Mouse (Mus musculus) heart, embryonic 13.5 days (tissue): ENCODE data around the gene Tagln2. TPM values are rescaled to one million over a fixed set of nuclear protein-coding genes. Genes with fewer than 3 reads are reported as not detected.

Experiments used
- ATAC-seq: fragments of 200-750 bp; cut with Nextera tagmentation; 2 replicates; pipeline ENCODE4 v1.8.0; 2017; ENCODE audit warnings: moderate TSS enrichment; ENCODE audit not compliant: insufficient number of reproducible peaks, low FRiP score, low TSS enrichment; ENCODE audit errors: extremely low read depth
- H3K27ac ChIP-seq: fragments of 300-500 bp; sonication (generic); replicated peaks from 2 replicates; pipeline ENCODE4 v1.5.1; 2015; ENCODE audit warnings: moderate library complexity, mild to moderate bottlenecking, inconsistent platforms
- H3K27me3 ChIP-seq: fragments of 300-500 bp; sonication (generic); replicated peaks from 2 replicates; pipeline ENCODE4 v1.6.1; 2015; ENCODE audit warnings: mild to moderate bottlenecking, inconsistent platforms
- H3K36me3 ChIP-seq: fragments of 300-500 bp; sonication (generic); 2 replicates; pipeline ENCODE4 v1.6.1; 2015; ENCODE audit warnings: mild to moderate bottlenecking, inconsistent platforms
- H3K4me1 ChIP-seq: fragments of 300-500 bp; sonication (generic); 2 replicates; pipeline ENCODE4 v1.6.1; 2015; ENCODE audit warnings: inconsistent platforms
- H3K4me2 ChIP-seq: fragments of 300-500 bp; sonication (generic); 2 replicates; pipeline ENCODE4 v1.6.1; 2015; ENCODE audit warnings: inconsistent platforms, mild to moderate bottlenecking, moderate library complexity
- H3K4me3 ChIP-seq: fragments of 300-500 bp; sonication (generic); 2 replicates; pipeline ENCODE4 v1.5.1; 2015; ENCODE audit warnings: moderate library complexity, mild to moderate bottlenecking, inconsistent platforms
- H3K9ac ChIP-seq: fragments of 300-500 bp; sonication (generic); 2 replicates; pipeline ENCODE4 v1.6.1; 2015; ENCODE audit warnings: inconsistent platforms, mild to moderate bottlenecking, moderate library complexity
- H3K9me3 ChIP-seq: fragments of 300-500 bp; sonication (generic); 2 replicates; pipeline ENCODE4 v1.6.1; 2016; ENCODE audit warnings: inconsistent platforms
- WGBS: fragments of 180-500 bp; shearing (Covaris S2); methylation state at CpG from one replicate; pipeline ENCODE4 v1.1.7; 2015; ENCODE audit warnings: mixed read lengths; 5-methylcytosine and 5-hydroxymethylcytosine counted together
- polyA plus RNA-seq: library from polyadenylated mRNA; unstranded; fragments of >200 nt; fragmentation: Nextera tagmentation; extraction: Ambion mirVana; gene quantifications from 2 replicates; pipeline ENCODE4 v1.2.1, GENCODE M21; 2015

Gene Tagln2
- 312 and 327 TPM in 2 replicates for polyA plus RNA-seq

DNA sequence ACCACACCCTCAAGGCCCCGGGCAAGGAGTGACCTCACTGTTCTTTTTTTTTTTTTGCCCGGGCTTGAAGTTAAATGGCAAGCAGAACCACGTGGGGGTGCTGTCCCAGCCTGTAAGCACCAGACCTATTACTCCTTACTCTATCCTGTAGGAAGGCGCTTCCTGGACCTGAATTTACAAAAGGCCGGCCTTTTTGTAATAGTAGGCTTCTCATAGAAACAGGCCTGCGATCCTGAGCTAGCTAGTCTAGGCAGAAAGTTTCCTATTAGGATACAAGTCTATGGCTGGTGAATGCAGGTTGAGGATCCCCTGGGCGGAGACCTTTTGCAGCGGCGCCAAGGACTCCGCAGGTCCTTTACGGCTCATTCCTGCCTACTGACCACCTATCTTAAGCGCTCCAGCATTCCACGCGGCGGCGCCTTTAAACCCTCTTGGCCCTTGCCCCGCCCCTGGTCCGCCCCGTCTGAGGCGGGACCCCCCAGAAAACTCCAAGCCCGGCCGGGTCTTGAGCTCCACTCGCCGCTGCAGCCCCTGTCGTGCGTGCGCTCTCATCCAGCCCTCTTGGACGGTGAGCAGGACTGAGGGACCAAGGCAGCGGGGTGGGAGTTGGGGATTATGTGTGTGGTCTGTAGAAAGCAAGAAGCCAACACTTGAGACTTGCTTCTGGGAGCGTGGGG is at the start of gene Tagln2:
Gene Tagln2 (plus strand): TSS at position 283 of the 677 bp plus-strand sequence.
- Histone ChIP-seq H3K27me3 (peaks cover 5% of the 10 kb centered on the region; the same call in 1 of the 2 replicates), H3K9me3 (no peaks in the 10 kb centered on the region), H3K27ac (peak within 1 kb of the TSS; percentile 95), H3K4me2 (peak within 1 kb of the TSS; percentile 80), H3K36me3 (peaks cover 3% of the 10 kb centered on the region), H3K4me1 (peaks cover 51% of the 10 kb centered on the region), H3K4me3 (peak within 1 kb of the TSS; percentile 88), H3K9ac (peak within 1 kb of the TSS; percentile 92)
- ATAC-seq, result peak; percentile 49; the same call in 1 of the 2 replicates
- 1% methylated on average over 30 of the region's 30 CpGs for WGBS

DNA sequence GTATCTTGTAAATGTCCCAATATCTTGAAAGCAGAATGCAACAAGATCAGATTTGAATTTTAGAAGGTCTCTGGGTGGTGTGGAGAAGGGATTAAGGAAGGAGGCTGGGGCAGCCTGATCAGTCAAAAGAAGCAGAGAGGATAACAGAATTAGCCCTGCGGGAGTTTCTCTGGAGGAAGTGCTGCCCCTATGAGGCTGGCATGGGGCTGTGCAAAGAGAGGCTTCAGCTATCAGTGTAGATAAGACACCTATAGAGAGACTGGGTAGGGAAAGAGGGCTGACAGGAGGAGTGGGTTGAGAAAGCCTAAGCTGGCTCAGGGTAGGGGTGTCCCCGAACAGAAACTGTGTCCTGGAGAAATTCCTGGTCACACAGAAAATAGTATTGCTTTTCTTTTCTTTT is 49.6 kb upstream of the Tagln2 start:
- ATAC-seq, result no peak
- Histone ChIP-seq H3K9me3 (no peaks in the 10 kb centered on the region), H3K27ac (no peak overlapping the region), H3K4me2 (no peak overlapping the region), H3K36me3 (no peaks in the 10 kb centered on the region), H3K27me3 (no peaks in the 10 kb centered on the region), H3K4me3 (no peak overlapping the region), H3K9ac (no peak overlapping the region), H3K4me1 (0 out of 2 replicates have a peak, but pooled peaks cover 6% of the 10 kb centered on the region)
- 12% methylated on average over 2 of the region's 2 CpGs for WGBS

DNA sequence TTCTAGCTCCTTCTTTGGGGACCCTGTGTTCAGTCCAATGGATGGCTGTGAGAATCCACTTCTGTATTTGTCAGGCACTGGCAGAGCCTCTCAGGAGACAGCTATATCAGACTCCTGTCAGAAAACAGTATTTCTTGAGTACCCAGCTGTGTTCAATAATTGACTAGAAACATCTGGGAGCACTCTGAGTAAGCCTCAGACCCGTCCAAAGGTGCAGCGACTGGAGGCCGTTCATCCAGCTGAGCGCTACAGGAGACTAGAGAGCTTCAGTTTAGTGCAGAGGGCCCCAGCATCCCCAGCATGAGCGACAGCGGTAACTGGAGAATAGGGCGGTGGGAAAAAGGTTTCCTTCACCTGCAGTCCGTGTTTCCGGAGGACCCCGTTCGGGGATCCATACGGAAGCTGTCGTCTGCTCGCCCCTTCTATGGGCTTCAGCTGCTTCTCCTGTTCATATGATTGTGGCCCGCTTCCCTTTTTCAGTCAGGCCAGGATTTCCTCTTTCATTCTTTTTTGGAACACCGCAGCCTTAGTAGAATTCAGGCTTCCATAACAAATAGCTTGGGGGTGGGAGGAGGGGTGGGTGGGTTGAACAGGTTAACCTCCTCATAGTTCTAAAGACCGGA is 48.9 kb upstream of the Tagln2 start:
- no peak overlapping the region for H3K27ac ChIP-seq
- no peak for ATAC-seq
- H3K9me3 ChIP-seq, result no peaks in the 10 kb centered on the region
- 41% methylated on average over 17 of the region's 17 CpGs for WGBS
- H3K27me3 ChIP-seq, result no peaks in the 10 kb centered on the region
- no peak overlapping the region for H3K4me3 ChIP-seq
- 0 out of 2 replicates have a peak, but pooled peaks cover 8% of the 10 kb centered on the region for H3K4me1 ChIP-seq
- peak overlapping the region; percentile 28 for H3K4me2 ChIP-seq
- no peaks in the 10 kb centered on the region for H3K36me3 ChIP-seq
- no peak overlapping the region for H3K9ac ChIP-seq

DNA sequence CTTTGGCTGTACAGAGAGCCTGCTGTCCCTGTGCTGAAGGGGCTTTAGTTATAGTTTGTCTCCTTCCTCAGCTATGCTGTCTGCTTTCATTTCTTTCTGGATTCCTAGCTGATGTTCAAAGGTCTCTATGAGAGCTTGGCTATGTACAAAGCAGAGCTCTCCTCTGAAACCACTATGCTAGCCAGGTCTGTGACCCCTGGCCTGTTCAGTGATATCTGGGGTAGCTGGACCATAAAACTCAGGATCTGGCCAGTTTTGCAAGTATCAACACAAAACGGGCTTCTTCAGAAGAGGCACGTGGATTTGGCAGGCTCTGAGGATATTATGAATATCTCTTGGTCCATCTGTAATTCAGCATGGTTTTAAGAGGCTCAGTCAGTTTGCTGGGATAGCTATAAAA is 46.9 kb upstream of the Tagln2 start:
- no peaks in the 10 kb centered on the region for H3K27me3 ChIP-seq
- no peaks in the 10 kb centered on the region for H3K9me3 ChIP-seq
- H3K4me1 ChIP-seq, result 0 out of 2 replicates have a peak, but pooled peaks cover 9% of the 10 kb centered on the region
- no peak overlapping the region for H3K9ac ChIP-seq
- no peak overlapping the region for H3K4me3 ChIP-seq
- H3K4me2 ChIP-seq, result no peak overlapping the region
- WGBS, result 63% methylated on average over 2 of the region's 2 CpGs
- no peaks in the 10 kb centered on the region for H3K36me3 ChIP-seq
- no peak overlapping the region for H3K27ac ChIP-seq
- no peak for ATAC-seq

DNA sequence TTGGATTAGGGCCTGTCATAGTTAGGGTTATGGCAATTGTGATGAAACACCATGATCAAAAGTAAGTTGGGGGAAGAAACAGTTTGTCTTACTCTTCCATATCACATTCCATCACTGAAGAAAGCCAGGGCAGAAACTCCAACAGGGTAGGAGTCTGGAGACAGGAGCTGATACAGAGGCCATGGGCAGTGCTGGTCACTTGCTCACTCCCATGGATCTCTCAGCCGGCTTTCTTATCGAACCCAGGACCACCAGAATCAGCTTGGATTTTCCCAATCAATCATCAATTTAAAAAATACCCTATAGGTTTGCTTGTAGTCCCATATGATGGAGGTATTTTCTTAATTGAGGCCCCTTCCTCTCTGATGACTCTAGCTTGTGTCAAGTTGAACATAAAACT is 46.0 kb upstream of the Tagln2 start:
- no peak overlapping the region for H3K4me2 ChIP-seq
- H3K4me1 ChIP-seq, result 0 out of 2 replicates have a peak, but pooled peaks cover 9% of the 10 kb centered on the region
- no peak overlapping the region for H3K27ac ChIP-seq
- H3K36me3 ChIP-seq, result no peaks in the 10 kb centered on the region
- H3K4me3 ChIP-seq, result no peak overlapping the region
- no peak overlapping the region for H3K9ac ChIP-seq
- H3K9me3 ChIP-seq, result no peaks in the 10 kb centered on the region
- no peak for ATAC-seq
- H3K27me3 ChIP-seq, result no peaks in the 10 kb centered on the region
- WGBS, result 73% methylated on average over 2 of the region's 2 CpGs

- no peak overlapping the region for H3K4me3 ChIP-seq
- ATAC-seq, result no peak
- 22% methylated on average over 4 of the region's 4 CpGs for WGBS
- H3K9ac ChIP-seq, result no peak overlapping the region
- 0 out of 2 replicates have a peak, but pooled peaks cover 9% of the 10 kb centered on the region for H3K4me1 ChIP-seq
- H3K27me3 ChIP-seq, result no peaks in the 10 kb centered on the region
- no peak overlapping the region for H3K27ac ChIP-seq
- no peak overlapping the region for H3K4me2 ChIP-seq
- H3K9me3 ChIP-seq, result no peaks in the 10 kb centered on the region
- H3K36me3 ChIP-seq, result no peaks in the 10 kb centered on the region
Measured at GRCm38 (mm10) chr1:172455416-172455815, 44.4 kb upstream of the Tagln2 start.

DNA sequence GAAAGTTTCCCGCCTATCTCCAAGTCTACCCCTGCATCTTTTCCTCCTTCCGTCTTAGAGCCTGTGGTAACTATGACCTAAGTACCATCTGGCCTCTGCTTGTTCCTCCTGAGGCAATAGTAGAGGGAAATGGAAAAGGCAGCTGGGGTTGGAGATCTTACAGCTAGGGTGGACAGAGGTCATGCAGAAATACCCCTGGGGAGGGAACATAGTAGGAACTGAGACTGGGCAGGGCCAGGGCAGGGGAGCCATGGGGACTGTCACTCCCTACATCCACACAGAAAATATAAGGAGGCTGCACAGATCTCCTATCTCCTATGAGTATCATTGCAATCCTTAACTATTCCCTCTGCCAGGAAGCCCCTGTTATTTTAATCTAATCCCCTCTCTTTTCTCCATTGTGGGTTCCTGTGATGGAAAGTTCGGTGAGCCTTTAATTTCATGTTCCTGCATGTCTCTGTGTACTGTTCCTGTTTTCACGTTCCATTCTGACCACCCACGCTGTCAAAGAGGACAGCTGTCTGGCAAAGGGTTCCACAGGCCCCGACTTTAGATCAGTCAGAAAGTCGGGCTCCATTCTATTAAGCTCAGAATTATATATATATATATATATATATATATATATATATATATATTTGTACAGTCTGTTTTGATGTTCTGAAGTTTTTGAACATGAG is 43.7 kb upstream of the Tagln2 start:
- Histone ChIP-seq H3K4me2 (no peak overlapping the region), H3K4me3 (no peak overlapping the region), H3K36me3 (no peaks in the 10 kb centered on the region), H3K9me3 (no peaks in the 10 kb centered on the region), H3K4me1 (0 out of 2 replicates have a peak, but pooled peaks cover 3% of the 10 kb centered on the region), H3K27ac (no peak overlapping the region), H3K27me3 (no peaks in the 10 kb centered on the region), H3K9ac (no peak overlapping the region)
- 58% methylated on average over 7 of the region's 7 CpGs for WGBS
- no peak for ATAC-seq

DNA sequence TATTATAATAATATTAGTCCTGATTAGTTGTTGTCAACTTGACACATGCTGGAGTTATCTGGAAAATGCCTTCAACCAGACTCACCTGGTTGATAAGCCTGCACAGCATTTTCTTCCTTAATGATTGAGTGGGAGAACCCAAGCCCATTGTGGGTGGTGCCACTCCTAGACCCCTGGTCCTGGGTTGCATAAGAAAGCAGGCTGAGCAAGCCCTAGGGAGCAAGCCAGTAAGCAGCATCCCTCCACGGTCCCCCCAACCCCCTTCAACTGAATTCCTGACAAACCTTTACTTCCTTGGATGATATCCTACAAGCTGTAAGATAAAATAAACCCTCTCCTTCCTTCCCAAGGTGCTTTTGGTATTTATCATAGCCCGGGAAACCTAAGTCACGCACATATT is 42.7 kb upstream of the Tagln2 start:
- no peak overlapping the region for H3K9ac ChIP-seq
- no peak overlapping the region for H3K4me2 ChIP-seq
- WGBS, result 72% methylated on average over 3 of the region's 3 CpGs
- H3K9me3 ChIP-seq, result no peaks in the 10 kb centered on the region
- H3K4me1 ChIP-seq, result peaks cover 13% of the 10 kb centered on the region
- no peak overlapping the region for H3K27ac ChIP-seq
- no peak for ATAC-seq
- H3K36me3 ChIP-seq, result no peaks in the 10 kb centered on the region
- H3K27me3 ChIP-seq, result no peaks in the 10 kb centered on the region
- no peak overlapping the region for H3K4me3 ChIP-seq

DNA sequence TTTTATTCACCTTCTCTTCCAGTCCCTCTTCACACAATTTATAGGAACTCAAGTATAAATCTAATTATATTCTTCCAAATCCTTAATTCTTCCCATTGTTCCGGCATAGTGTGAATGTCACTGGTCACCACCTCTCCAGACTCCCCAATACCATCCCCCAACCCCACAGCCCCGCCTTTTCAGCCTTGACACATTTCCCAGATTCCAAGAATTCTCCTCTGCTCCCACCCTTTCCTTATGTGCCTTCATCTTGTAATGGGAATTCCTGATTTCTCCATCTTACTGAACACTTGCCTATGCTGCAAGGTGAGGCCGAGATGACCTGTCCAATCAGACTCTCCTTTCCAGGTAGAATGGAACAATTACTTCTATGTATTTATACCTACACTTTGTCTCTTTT is 41.8 kb upstream of the Tagln2 start:
- no peak for ATAC-seq
- H3K27me3 ChIP-seq, result no peaks in the 10 kb centered on the region
- H3K9me3 ChIP-seq, result no peaks in the 10 kb centered on the region
- peaks cover 17% of the 10 kb centered on the region for H3K4me1 ChIP-seq
- H3K27ac ChIP-seq, result no peak overlapping the region
- no peak overlapping the region for H3K9ac ChIP-seq
- WGBS, result 69% methylated on average over 3 of the region's 3 CpGs
- no peak overlapping the region for H3K4me2 ChIP-seq
- no peaks in the 10 kb centered on the region for H3K36me3 ChIP-seq
- no peak overlapping the region for H3K4me3 ChIP-seq

- H3K4me2 ChIP-seq, result no peak overlapping the region
- no peak overlapping the region for H3K9ac ChIP-seq
- H3K4me3 ChIP-seq, result no peak overlapping the region
- H3K4me1 ChIP-seq, result peaks cover 22% of the 10 kb centered on the region
- no peaks in the 10 kb centered on the region for H3K36me3 ChIP-seq
- 27% methylated on average over 2 of the region's 2 CpGs for WGBS
- H3K9me3 ChIP-seq, result no peaks in the 10 kb centered on the region
- ATAC-seq, result no peak
- H3K27me3 ChIP-seq, result no peaks in the 10 kb centered on the region
- H3K27ac ChIP-seq, result no peak overlapping the region
Measured at GRCm38 (mm10) chr1:172461602-172462001, 38.2 kb upstream of the Tagln2 start.

GRCm38 (mm10) chr1:172462534-172462933 is 37.3 kb upstream of the Tagln2 start:
- H3K4me2 ChIP-seq, result no peak overlapping the region
- no peak for ATAC-seq
- H3K36me3 ChIP-seq, result no peaks in the 10 kb centered on the region
- H3K4me3 ChIP-seq, result no peak overlapping the region
- no peaks in the 10 kb centered on the region for H3K9me3 ChIP-seq
- H3K9ac ChIP-seq, result no peak overlapping the region
- H3K4me1 ChIP-seq, result peaks cover 22% of the 10 kb centered on the region
- H3K27me3 ChIP-seq, result no peaks in the 10 kb centered on the region
- 66% methylated on average over 3 of the region's 3 CpGs for WGBS
- H3K27ac ChIP-seq, result no peak overlapping the region
